Mouse (Mus musculus): ENCODE data around the gene Tnpo1.

Tnpo1 gene

GRCm38 (mm10) chr13:98922806-98923205, 3.4 kb downstream of the Tnpo1 start:
- TF ChIP-seq CTCF (conservative IDR thresholded peaks at IDR 0.05; ENCODE audit: low read length): no peak
- TF ChIP-seq POU5F1 (IDR thresholded peaks at IDR 0.05; ENCODE audit: borderline replicate concordance, low read length): no peak
- TF ChIP-seq NANOG (IDR thresholded peaks at IDR 0.05; ENCODE audit: borderline replicate concordance, low read length): no peak
- H3K9me3 ChIP-seq (ENCODE audit: low read length): no peaks in the 10 kb centered on the region
- H3K27me3 ChIP-seq (ENCODE audit: insufficient read depth, low read length): no peaks in the 10 kb centered on the region
- peaks cover 78% of the 10 kb centered on the region for H3K4me1 ChIP-seq (replicated peaks; ENCODE audit: low read depth, low read length)
- H3K36me3 ChIP-seq (ENCODE audit: insufficient read depth, low read length): peaks cover 23% of the 10 kb centered on the region
- no peak overlapping the region for H3K4me3 ChIP-seq (replicated peaks; ENCODE audit: low read length)

- TF ChIP-seq CTCF (conservative IDR thresholded peaks at IDR 0.05; ENCODE audit: low read length) (no peak), POU5F1 (IDR thresholded peaks at IDR 0.05; ENCODE audit: borderline replicate concordance, low read length) (no peak), NANOG (IDR thresholded peaks at IDR 0.05; ENCODE audit: borderline replicate concordance, low read length) (no peak)
- no peaks in the 10 kb centered on the region for H3K9me3 ChIP-seq (ENCODE audit: low read length)
- H3K4me3 ChIP-seq (replicated peaks; ENCODE audit: low read length): 0 out of 2 replicates have a peak overlapping the region, but pooled peaks have one; percentile 5
- H3K4me1 ChIP-seq (replicated peaks; ENCODE audit: low read depth, low read length): peaks cover 79% of the 10 kb centered on the region
- peaks cover 23% of the 10 kb centered on the region for H3K36me3 ChIP-seq (ENCODE audit: insufficient read depth, low read length)
- no peaks in the 10 kb centered on the region for H3K27me3 ChIP-seq (ENCODE audit: insufficient read depth, low read length)
Observed at GRCm38 (mm10) chr13:98921276-98921675, 4.9 kb downstream of the Tnpo1 start.

GRCm38 (mm10) chr13:98920300-98920699, 5.9 kb downstream of the Tnpo1 start:
- Histone ChIP-seq H3K4me3 (replicated peaks; ENCODE audit: low read length) (no peak overlapping the region), H3K27me3 (ENCODE audit: insufficient read depth, low read length) (no peaks in the 10 kb centered on the region), H3K36me3 (ENCODE audit: insufficient read depth, low read length) (peaks cover 27% of the 10 kb centered on the region), H3K9me3 (ENCODE audit: low read length) (no peaks in the 10 kb centered on the region), H3K4me1 (replicated peaks; ENCODE audit: low read depth, low read length) (peaks cover 87% of the 10 kb centered on the region)
- TF ChIP-seq CTCF (conservative IDR thresholded peaks at IDR 0.05; ENCODE audit: low read length): no peak

- Histone ChIP-seq H3K27me3 (ENCODE audit: insufficient read depth, low read length) (no peaks in the 10 kb centered on the region), H3K9me3 (ENCODE audit: low read length) (no peaks in the 10 kb centered on the region), H3K4me3 (replicated peaks; ENCODE audit: low read length) (no peak overlapping the region), H3K36me3 (ENCODE audit: insufficient read depth, low read length) (peaks cover 29% of the 10 kb centered on the region), H3K4me1 (replicated peaks; ENCODE audit: low read depth, low read length) (peaks cover 87% of the 10 kb centered on the region)
- TF ChIP-seq CTCF (conservative IDR thresholded peaks at IDR 0.05; ENCODE audit: low read length) (no peak), POU5F1 (IDR thresholded peaks at IDR 0.05; ENCODE audit: borderline replicate concordance, low read length) (no peak), NANOG (IDR thresholded peaks at IDR 0.05; ENCODE audit: borderline replicate concordance, low read length) (no peak)
Observed at GRCm38 (mm10) chr13:98919695-98920094, 6.5 kb downstream of the Tnpo1 start.

GRCm38 (mm10) chr13:98917851-98918250, 8.3 kb downstream of the Tnpo1 start:
- Histone ChIP-seq H3K27me3 (ENCODE audit: insufficient read depth, low read length) (no peaks in the 10 kb centered on the region), H3K9me3 (ENCODE audit: low read length) (no peaks in the 10 kb centered on the region), H3K36me3 (ENCODE audit: insufficient read depth, low read length) (peaks cover 29% of the 10 kb centered on the region), H3K4me1 (replicated peaks; ENCODE audit: low read depth, low read length) (peaks cover 88% of the 10 kb centered on the region), H3K4me3 (replicated peaks; ENCODE audit: low read length) (no peak overlapping the region)
- TF ChIP-seq CTCF (conservative IDR thresholded peaks at IDR 0.05; ENCODE audit: low read length): no peak
- no peak for TF ChIP-seq NANOG (IDR thresholded peaks at IDR 0.05; ENCODE audit: borderline replicate concordance, low read length)
- TF ChIP-seq POU5F1 (IDR thresholded peaks at IDR 0.05; ENCODE audit: borderline replicate concordance, low read length): no peak

- Histone ChIP-seq H3K9me3 (ENCODE audit: low read length) (no peaks in the 10 kb centered on the region), H3K27me3 (ENCODE audit: insufficient read depth, low read length) (no peaks in the 10 kb centered on the region), H3K36me3 (ENCODE audit: insufficient read depth, low read length) (peaks cover 12% of the 10 kb centered on the region), H3K4me3 (replicated peaks; ENCODE audit: low read length) (no peak overlapping the region), H3K4me1 (replicated peaks; ENCODE audit: low read depth, low read length) (peaks cover 88% of the 10 kb centered on the region)
- TF ChIP-seq CTCF (conservative IDR thresholded peaks at IDR 0.05; ENCODE audit: low read length) (no peak), NANOG (IDR thresholded peaks at IDR 0.05; ENCODE audit: borderline replicate concordance, low read length) (no peak), POU5F1 (IDR thresholded peaks at IDR 0.05; ENCODE audit: borderline replicate concordance, low read length) (no peak)
Observed at GRCm38 (mm10) chr13:98915591-98915990, 10.6 kb downstream of the Tnpo1 start.

GRCm38 (mm10) chr13:98914844-98915212, 11.4 kb downstream of the Tnpo1 start:
- Histone ChIP-seq H3K4me3 (replicated peaks; ENCODE audit: low read length) (no peak overlapping the region), H3K9me3 (ENCODE audit: low read length) (no peaks in the 10 kb centered on the region), H3K36me3 (ENCODE audit: insufficient read depth, low read length) (peaks cover 11% of the 10 kb centered on the region), H3K27me3 (ENCODE audit: insufficient read depth, low read length) (no peaks in the 10 kb centered on the region), H3K4me1 (replicated peaks; ENCODE audit: low read depth, low read length) (peaks cover 85% of the 10 kb centered on the region)
- no peak for TF ChIP-seq NANOG (IDR thresholded peaks at IDR 0.05; ENCODE audit: borderline replicate concordance, low read length)

GRCm38 (mm10) chr13:98914010-98914843, 12.0 kb downstream of the Tnpo1 start:
- H3K27me3 ChIP-seq (ENCODE audit: insufficient read depth, low read length): no peaks in the 10 kb centered on the region

GRCm38 (mm10) chr13:98913196-98913595, 13.0 kb downstream of the Tnpo1 start:
- H3K9me3 ChIP-seq (ENCODE audit: low read length): no peaks in the 10 kb centered on the region

More at GRCm38 (mm10) chr13:98914010-98914843, 12.0 kb downstream of the Tnpo1 start:
- no peak for TF ChIP-seq POU5F1 (IDR thresholded peaks at IDR 0.05; ENCODE audit: borderline replicate concordance, low read length)
- TF ChIP-seq NANOG (IDR thresholded peaks at IDR 0.05; ENCODE audit: borderline replicate concordance, low read length): no peak
- no peak for TF ChIP-seq CTCF (conservative IDR thresholded peaks at IDR 0.05; ENCODE audit: low read length)
- Histone ChIP-seq H3K36me3 (ENCODE audit: insufficient read depth, low read length) (peaks cover 7% of the 10 kb centered on the region; the same call in 1 of the 2 replicates), H3K9me3 (ENCODE audit: low read length) (no peaks in the 10 kb centered on the region), H3K4me1 (replicated peaks; ENCODE audit: low read depth, low read length) (peaks cover 85% of the 10 kb centered on the region), H3K4me3 (replicated peaks; ENCODE audit: low read length) (no peak overlapping the region)

More at GRCm38 (mm10) chr13:98913196-98913595, 13.0 kb downstream of the Tnpo1 start:
- 0 out of 2 replicates have a peak, but pooled peaks cover 7% of the 10 kb centered on the region for H3K36me3 ChIP-seq (ENCODE audit: insufficient read depth, low read length)
- TF ChIP-seq POU5F1 (IDR thresholded peaks at IDR 0.05; ENCODE audit: borderline replicate concordance, low read length) (no peak), NANOG (IDR thresholded peaks at IDR 0.05; ENCODE audit: borderline replicate concordance, low read length) (no peak; the same call in 1 of the 2 replicates), CTCF (conservative IDR thresholded peaks at IDR 0.05; ENCODE audit: low read length) (no peak)
- H3K27me3 ChIP-seq (ENCODE audit: insufficient read depth, low read length): no peaks in the 10 kb centered on the region
- H3K4me3 ChIP-seq (replicated peaks; ENCODE audit: low read length): no peak overlapping the region; the same call in 1 of the 2 replicates
- H3K4me1 ChIP-seq (replicated peaks; ENCODE audit: low read depth, low read length): peaks cover 79% of the 10 kb centered on the region
